Mouse (Mus musculus) heart, postnatal 0 days (tissue): ENCODE data around the gene Rnf24.
A peak's percentile ranks its signal among the peaks of the same experiment; 100 is the strongest.

Experiments
- CTCF ChIP-seq: IDR thresholded peaks from 2 replicates; pipeline ENCODE4 v1.5.1; 2016; ENCODE audit warnings: antibody characterized with exemption, control low read depth, low read depth
- EP300 ChIP-seq: IDR thresholded peaks from 2 replicates; pipeline ENCODE4 v1.6.1; 2016; ENCODE audit warnings: antibody characterized with exemption, low read depth

DNA sequence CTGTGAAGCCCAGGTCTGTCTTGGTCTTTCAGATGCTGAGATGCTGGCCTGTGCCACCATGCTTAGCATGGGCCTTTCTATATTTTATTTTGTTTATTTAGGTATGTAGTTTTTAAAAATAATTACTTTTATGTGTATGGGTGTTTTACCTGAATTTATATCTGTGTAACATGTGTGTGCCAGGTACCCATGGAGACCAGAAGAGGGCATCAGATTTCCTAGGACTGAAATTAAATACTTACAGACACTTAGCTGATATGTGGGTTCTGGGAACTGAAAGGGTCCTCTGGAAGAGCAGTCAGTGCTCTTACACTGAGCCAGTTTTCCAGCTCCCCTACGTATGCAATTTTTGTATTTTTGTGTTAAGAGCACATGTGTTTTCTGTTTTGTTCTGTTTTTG is 66.4 kb downstream of the Rnf24 start:
- TF ChIP-seq EP300 (no peak), CTCF (peak; percentile 31; the same call in 1 of the 2 replicates)
